Mouse (Mus musculus) brain, embryonic 14.5 days (tissue): ENCODE data around the gene Igf1r. TPM values are rescaled to one million over a fixed set of nuclear protein-coding genes. Genes with fewer than 3 reads are reported as not detected.

Experiments used
- DNase-seq: peaks from one replicate; pipeline ENCODE4 v3.0.0-alpha.2; 2011; ENCODE audit warnings: low read depth
- CTCF ChIP-seq: fragments of 200-500 bp; IDR thresholded peaks from 2 replicates; pipeline ENCODE4 v1.5.1; 2012; ENCODE audit warnings: inconsistent platforms, mild to moderate bottlenecking, moderate library complexity, borderline replicate concordance; ENCODE audit not compliant: insufficient read depth, insufficient read length; ENCODE audit errors: extremely low read depth
- POLR2A ChIP-seq: fragments of 200-500 bp; IDR thresholded peaks from 2 replicates; pipeline ENCODE4 v1.6.1; 2012; ENCODE audit warnings: mild to moderate bottlenecking, inconsistent platforms, borderline replicate concordance; ENCODE audit not compliant: poor library complexity, insufficient read depth, insufficient read length, severe bottlenecking; ENCODE audit errors: extremely low read depth
- polyA plus RNA-seq: library from polyadenylated mRNA; depleted of rRNA; stranded (reverse); fragments of >200 nt; gene quantifications from 2 replicates; pipeline ENCODE4 v1.2.3, GENCODE M21; 2012

The Igf1r gene
- polyA plus RNA-seq, 1 experiment, result 40.6 TPM

- no peak for DNase-seq
- TF ChIP-seq POLR2A (no peak), CTCF (no peak)
These were observed 139.8 kb downstream of the Igf1r start for GRCm38 (mm10) chr7:68092304-68092978.

- TF ChIP-seq POLR2A (no peak), CTCF (no peak)
- no peak for DNase-seq
These were observed 141.2 kb downstream of the Igf1r start for GRCm38 (mm10) chr7:68093817-68094216.

DNA sequence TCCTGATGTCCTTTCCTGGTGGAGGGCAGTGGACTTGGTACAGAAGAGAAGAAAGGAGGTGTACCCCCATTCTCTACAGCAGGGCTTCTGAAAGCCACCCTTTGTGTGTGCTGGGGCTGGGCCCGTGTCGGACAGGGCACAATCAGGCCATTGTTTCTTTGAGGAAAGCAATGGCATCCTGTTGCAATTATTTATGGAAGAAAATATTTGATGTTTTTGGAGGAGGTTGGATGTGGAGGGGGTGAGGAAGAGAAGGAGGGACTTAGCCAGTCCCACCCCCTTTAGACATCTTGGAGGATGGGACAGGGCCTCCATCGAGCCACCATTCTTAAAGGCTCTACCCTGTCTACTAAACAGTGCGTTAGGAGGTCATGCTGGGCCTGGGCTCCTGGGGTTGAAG is 142.9 kb downstream of the Igf1r start:
- DNase-seq, result no peak
- no peak for TF ChIP-seq CTCF
- TF ChIP-seq POLR2A, result no peak

- no peak for DNase-seq
- TF ChIP-seq POLR2A, result no peak
- TF ChIP-seq CTCF, result no peak
These were observed 143.8 kb downstream of the Igf1r start for GRCm38 (mm10) chr7:68096411-68096810.

- TF ChIP-seq POLR2A (no peak), CTCF (no peak)
- no peak for DNase-seq
These were observed 144.6 kb downstream of the Igf1r start for GRCm38 (mm10) chr7:68097081-68097836.

DNA sequence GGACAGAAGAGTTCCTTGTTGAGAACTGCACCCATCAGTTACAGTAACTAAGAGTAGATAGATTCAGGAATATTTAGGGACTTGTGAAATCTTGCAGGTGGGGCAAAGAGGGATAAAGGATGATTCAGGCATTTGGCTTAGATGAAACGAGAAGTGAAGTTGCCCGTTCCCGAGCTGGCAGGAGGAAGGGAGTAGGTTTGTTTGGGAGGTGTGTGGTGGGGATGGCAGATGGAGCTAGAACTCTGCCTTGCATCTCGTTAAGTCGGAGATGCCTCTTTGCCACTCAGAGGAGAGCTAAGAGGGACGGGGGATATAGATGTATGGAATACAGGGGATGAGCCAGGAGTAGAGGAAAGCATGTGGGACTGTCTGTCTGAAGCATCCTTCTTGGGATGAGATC is 145.5 kb downstream of the Igf1r start:
- TF ChIP-seq CTCF (no peak), POLR2A (no peak)
- DNase-seq, result no peak

GRCm38 (mm10) chr7:68100388-68100787 is 147.8 kb downstream of the Igf1r start:
- TF ChIP-seq CTCF (no peak), POLR2A (no peak)
- no peak for DNase-seq

- peak; percentile 86 for DNase-seq
- TF ChIP-seq POLR2A (no peak), CTCF (no peak)
These were observed 150.0 kb downstream of the Igf1r start for GRCm38 (mm10) chr7:68102456-68103177.

DNA sequence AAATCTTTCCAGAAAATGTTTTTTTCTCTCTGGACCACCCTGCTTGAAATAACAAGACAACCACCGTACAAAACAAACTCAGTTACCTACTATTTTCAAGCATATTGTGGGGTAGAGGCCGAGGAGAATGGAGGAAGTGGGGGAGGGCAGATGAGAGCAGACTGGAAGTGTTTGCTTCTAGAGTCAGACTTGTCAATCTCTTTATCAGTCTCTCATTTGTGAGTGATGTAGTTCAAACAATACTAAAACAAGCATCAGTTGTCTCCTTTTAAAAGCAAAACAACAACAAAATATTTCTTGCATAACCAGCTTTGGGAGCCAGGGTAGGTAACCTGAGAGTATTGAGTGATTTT is 150.5 kb downstream of the Igf1r start:
- DNase-seq, result no peak
- TF ChIP-seq POLR2A (no peak), CTCF (no peak)

GRCm38 (mm10) chr7:68111532-68111931 is 158.9 kb downstream of the Igf1r start:
- DNase-seq, result no peak
- TF ChIP-seq POLR2A, result no peak
- TF ChIP-seq CTCF, result no peak

DNA sequence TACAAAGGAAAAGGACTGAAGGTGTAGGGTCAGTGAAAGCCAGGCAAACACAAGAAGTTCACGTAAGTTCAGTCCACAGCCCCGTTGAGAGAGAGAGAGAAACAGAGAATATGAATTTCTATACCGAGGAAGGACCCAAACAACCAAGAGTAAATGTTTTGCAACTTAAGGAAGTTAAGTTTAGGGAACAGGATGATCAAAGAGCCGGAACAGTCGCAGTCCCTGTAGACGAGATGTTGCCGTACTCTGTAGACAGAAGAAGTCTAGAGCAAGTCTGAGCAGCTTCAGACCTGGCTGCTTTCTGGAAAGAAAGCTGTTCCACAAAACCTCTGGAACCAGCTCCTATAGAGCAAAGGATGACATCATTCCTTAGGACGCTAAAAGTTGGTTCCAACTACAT is 160.0 kb downstream of the Igf1r start:
- TF ChIP-seq CTCF (no peak), POLR2A (no peak)
- no peak for DNase-seq

GRCm38 (mm10) chr7:68114364-68114763 is 161.7 kb downstream of the Igf1r start:
- TF ChIP-seq POLR2A, result no peak
- TF ChIP-seq CTCF, result no peak
- DNase-seq, result no peak
